Mouse (Mus musculus): Measurements from ENCODE around the gene Cnn3.

Cnn3 gene

GRCm38 (mm10) chr3:121418850-121419435 is 7.4 kb upstream of the Cnn3 start:
- peak; percentile 24 for DNase-seq (ENCODE audit: low spot score)

- no peak for DNase-seq (ENCODE audit: low spot score)
These were observed 3.9 kb upstream of the Cnn3 start for GRCm38 (mm10) chr3:121422405-121422804.

GRCm38 (mm10) chr3:121426621-121427519 is 573 bp downstream of the Cnn3 start:
- DNase-seq (ENCODE audit: low spot score) = peak; percentile 83

GRCm38 (mm10) chr3:121427520-121427908 is 1.2 kb downstream of the Cnn3 start:
- DNase-seq (ENCODE audit: low spot score) = peak; percentile 75

- DNase-seq (ENCODE audit: low spot score) = no peak
These were observed 1.9 kb downstream of the Cnn3 start for GRCm38 (mm10) chr3:121428230-121428629.

GRCm38 (mm10) chr3:121428696-121429259 is 2.5 kb downstream of the Cnn3 start:
- no peak for DNase-seq (ENCODE audit: low spot score)

GRCm38 (mm10) chr3:121429469-121429868 is 3.2 kb downstream of the Cnn3 start:
- DNase-seq (ENCODE audit: low spot score) = no peak

- no peak for DNase-seq (ENCODE audit: low spot score)
These were observed 4.1 kb downstream of the Cnn3 start for GRCm38 (mm10) chr3:121430289-121430936.

GRCm38 (mm10) chr3:121433359-121433758 is 7.1 kb downstream of the Cnn3 start:
- no peak for DNase-seq (ENCODE audit: low spot score)

GRCm38 (mm10) chr3:121433968-121434533 is 7.8 kb downstream of the Cnn3 start:
- no peak for DNase-seq (ENCODE audit: low spot score)

- no peak for DNase-seq (ENCODE audit: low spot score)
These were observed 9.0 kb downstream of the Cnn3 start for GRCm38 (mm10) chr3:121435296-121435695.

GRCm38 (mm10) chr3:121437070-121437469 is 10.8 kb downstream of the Cnn3 start:
- no peak for DNase-seq (ENCODE audit: low spot score)

- DNase-seq (ENCODE audit: low spot score) = no peak
These were observed 11.7 kb downstream of the Cnn3 start for GRCm38 (mm10) chr3:121437996-121438395.

- no peak for DNase-seq (ENCODE audit: low spot score)
These were observed 13.4 kb downstream of the Cnn3 start for GRCm38 (mm10) chr3:121439623-121440161.

- DNase-seq (ENCODE audit: low spot score) = no peak
These were observed 15.2 kb downstream of the Cnn3 start for GRCm38 (mm10) chr3:121441504-121441903.

- no peak for DNase-seq (ENCODE audit: low spot score)
These were observed 16.0 kb downstream of the Cnn3 start for GRCm38 (mm10) chr3:121442288-121442687.

- DNase-seq (ENCODE audit: low spot score) = no peak
These were observed 17.6 kb downstream of the Cnn3 start for GRCm38 (mm10) chr3:121443861-121444271.

GRCm38 (mm10) chr3:121444414-121444813 is 18.1 kb downstream of the Cnn3 start:
- DNase-seq (ENCODE audit: low spot score) = no peak

GRCm38 (mm10) chr3:121446454-121446853 is 20.2 kb downstream of the Cnn3 start:
- no peak for DNase-seq (ENCODE audit: low spot score)

- no peak for DNase-seq (ENCODE audit: low spot score)
These were observed 21.8 kb downstream of the Cnn3 start for GRCm38 (mm10) chr3:121448029-121448468.

- DNase-seq (ENCODE audit: low spot score) = no peak
These were observed 22.3 kb downstream of the Cnn3 start for GRCm38 (mm10) chr3:121448606-121449005.

- peak; percentile 62 for DNase-seq (ENCODE audit: low spot score)
These were observed 23.2 kb downstream of the Cnn3 start for GRCm38 (mm10) chr3:121449527-121449926.

Measured in yolk sac, embryonic 10.5 days (tissue).